Mouse (Mus musculus): Measurements from ENCODE around the gene Gm42906.

DNA sequence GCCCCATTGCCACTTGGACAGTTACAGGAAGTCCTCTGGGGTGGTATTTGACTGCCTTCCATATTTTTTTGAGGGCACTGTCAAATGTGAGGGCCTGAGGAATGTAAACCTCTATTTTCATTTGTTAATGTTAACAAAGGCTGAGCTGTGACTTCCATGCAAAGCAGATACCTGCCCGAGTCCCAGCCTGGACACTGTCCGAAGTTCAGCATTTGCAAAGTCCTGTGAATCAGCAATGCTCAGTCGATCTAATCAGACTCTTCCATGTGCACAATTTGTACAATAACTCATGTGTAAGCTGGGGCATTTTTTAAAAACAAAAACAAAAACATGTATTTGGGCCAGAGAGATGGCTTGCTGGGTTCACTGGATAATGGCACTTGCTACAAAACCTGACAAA, 265.3 kb downstream of the Gm42906 start:
- TF ChIP-seq HCFC1 (IDR thresholded peaks at IDR 0.05; ENCODE audit: low read depth, low read length) (no peak), CTCF (IDR thresholded peaks at IDR 0.05 in 2 of 3, conservative IDR thresholded peaks at IDR 0.05 in 1 of 3; ENCODE audit: control insufficient read depth in 1 of 3, insufficient read depth in 1 of 3, low read depth in 2 of 3, low read length in 3 of 3, poor library complexity in 1 of 3, severe bottlenecking in 1 of 3) (no peak), POLR2A (IDR thresholded peaks at IDR 0.05; ENCODE audit: control insufficient read depth in 1 of 2, insufficient read depth in 1 of 2, low read depth in 1 of 2, low read length in 2 of 2, poor library complexity in 1 of 2) (no peak), GATA1 (IDR thresholded peaks at IDR 0.05; ENCODE audit: low read depth, low read length) (no peak), NELFE (IDR thresholded peaks at IDR 0.05; ENCODE audit: low read depth, low read length) (no peak), RAD21 (IDR thresholded peaks at IDR 0.05; ENCODE audit: low read depth, low read length) (no peak), ZC3H11A (IDR thresholded peaks at IDR 0.05; ENCODE audit: low read depth, low read length) (no peak), ELF1 (IDR thresholded peaks at IDR 0.05; ENCODE audit: low read depth, low read length) (no peak), MXI1 (IDR thresholded peaks at IDR 0.05; ENCODE audit: low read depth, low read length) (no peak), EP300 (IDR thresholded peaks at IDR 0.05; ENCODE audit: low read depth in 1 of 2, low read length in 2 of 2) (no peak), POLR2AphosphoS5 (IDR thresholded peaks at IDR 0.05; ENCODE audit: borderline replicate concordance, low read depth, low read length) (no peak), CHD1 (IDR thresholded peaks at IDR 0.05; ENCODE audit: low read depth, low read length) (no peak), MAX (IDR thresholded peaks at IDR 0.05; ENCODE audit: low read length) (no peak)

Measured in MEL (cell line).